Mouse (Mus musculus) layer of hippocampus, postnatal 25 days (tissue): ENCODE measurements around the gene Spef1. TPM values are rescaled to one million over a fixed set of nuclear protein-coding genes. Genes with fewer than 3 reads are reported as not detected.

Experiments used
- DNase-seq, 2 experiments: peaks; one replicate each; pipeline ENCODE4 v3.0.0; 2022; ENCODE audit warnings: mixed read lengths in 2 of 2, low spot score in 1 of 2; ENCODE audit errors: extremely low spot score in 1 of 2
- total RNA-seq, 2 experiments: library from RNA; stranded (reverse); gene quantifications; 2 replicates each; pipeline ENCODE4 v1.2.3; 2021

The Spef1 gene
- total RNA-seq, 2 experiments from 2014 or later, result 11.2 to 12.4 TPM

DNA sequence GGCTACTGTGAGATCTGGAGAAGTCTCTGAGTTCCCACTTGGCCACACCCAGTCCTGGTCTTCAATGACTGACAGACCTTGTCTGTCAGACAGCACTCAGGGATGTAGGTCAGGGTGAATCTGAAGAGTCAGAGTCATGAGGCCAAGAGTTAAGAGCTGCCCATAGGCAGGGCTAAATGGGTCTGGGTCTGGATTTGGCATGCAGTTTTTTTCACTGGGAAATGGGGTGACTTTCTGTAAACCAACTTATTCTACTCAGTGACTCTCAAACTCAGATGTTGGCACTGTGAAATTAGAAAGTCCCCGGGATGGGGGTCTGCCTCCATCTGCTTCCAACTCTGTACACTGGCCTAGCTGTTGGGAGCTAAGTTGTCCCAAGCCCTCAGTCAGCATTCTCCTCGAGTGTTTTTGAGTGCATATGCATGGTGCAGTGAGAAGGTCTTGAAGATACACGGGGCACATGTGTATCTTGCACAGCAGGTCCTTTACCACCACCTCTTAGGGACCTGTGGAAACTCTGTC, 58.4 kb downstream of the Spef1 start:
- DNase-seq, result no peak

DNA sequence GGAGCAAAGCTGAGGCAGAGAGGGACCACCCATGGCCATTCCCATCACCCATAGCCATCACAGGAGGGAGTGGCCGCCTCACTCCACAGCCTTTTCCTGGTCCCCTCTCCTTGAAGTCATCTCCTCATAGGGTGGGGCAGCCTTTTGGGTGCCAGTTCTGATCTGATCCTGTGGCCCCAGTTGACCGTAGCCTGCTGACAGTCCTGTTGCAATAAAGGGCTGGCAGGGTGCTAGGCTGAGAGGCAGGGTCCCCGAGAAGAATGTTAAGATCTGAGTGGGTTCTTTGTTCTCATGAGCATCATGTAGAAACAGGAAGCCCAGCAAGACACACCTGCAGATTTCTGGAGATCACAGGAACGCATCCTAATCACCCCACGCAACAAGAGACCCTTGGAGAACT, 58.9 kb downstream of the Spef1 start:
- no peak for DNase-seq

DNA sequence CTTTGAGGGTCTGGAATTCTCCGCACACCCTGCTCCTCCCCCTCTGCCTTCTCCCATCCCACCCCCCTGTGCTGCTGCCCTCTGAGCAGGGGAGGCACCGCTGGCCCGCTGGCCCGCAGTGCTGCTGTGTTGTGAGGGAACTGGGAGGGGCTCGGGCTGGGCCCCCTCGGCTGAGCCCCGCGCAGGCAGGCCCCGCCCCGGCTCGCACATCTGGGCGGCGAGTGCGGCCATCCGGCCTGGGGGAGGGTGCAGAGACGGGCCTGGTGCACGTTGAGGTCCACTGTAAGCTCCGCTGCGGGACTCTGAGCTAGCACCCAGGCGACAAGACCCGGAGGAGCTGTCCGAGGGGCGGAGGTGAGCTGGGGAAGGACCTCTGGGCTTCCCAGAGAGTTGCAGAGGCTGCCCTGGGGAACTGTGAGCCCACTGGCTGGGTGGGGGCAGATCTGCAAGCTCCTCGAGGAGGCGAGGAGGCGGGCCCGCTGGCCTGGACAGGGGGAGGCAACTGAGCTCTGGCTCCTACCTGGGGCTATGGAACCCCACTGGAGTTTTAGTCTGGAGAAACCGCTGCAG, 59.8 kb downstream of the Spef1 start, which contains the start of gene Hspa12b:
Gene Hspa12b (plus strand): TSS at position 120 of the 570 bp plus-strand sequence.
- DNase-seq, result no peak

DNA sequence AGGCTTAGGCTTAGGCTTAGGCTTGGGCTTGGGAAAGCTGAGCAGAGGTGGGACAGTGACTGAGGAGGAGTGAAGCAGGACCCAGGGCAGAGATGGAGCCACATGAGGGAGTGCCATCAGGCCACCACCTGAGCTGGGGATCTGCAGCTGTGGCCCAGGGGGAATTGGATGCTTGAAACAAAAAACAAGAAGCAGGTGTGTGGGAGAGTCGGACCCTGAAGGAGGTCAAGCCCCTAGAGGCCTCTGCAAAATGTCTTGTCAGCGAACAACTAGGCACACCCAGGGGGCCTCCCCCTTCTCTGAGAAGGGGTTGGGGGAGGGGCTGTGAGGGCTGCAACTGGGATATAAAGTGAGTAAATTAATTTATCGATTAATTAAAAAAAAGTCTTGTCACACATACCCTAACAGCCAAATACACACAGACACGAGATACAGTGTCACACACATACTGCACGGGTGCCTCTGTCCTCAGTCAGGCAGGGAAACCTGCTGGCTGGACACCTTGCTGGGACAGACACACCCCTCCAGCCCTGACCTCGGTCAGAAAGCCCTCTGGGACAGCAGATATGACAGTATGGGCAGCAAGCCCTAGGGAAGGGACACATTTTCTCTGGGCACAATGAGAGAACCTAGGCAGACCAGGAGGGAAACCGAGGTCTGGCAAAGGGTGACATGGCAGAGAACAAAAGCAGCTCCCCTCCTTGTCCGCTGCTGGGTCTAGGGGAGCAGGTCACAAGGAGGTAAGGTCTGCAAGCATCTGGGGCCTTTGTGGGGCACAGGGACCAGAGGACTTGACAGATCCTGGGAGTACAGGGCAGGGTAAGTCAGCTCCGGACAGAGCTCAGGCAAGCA, 60.9 kb downstream of the Spef1 start:
- DNase-seq, result no peak

DNA sequence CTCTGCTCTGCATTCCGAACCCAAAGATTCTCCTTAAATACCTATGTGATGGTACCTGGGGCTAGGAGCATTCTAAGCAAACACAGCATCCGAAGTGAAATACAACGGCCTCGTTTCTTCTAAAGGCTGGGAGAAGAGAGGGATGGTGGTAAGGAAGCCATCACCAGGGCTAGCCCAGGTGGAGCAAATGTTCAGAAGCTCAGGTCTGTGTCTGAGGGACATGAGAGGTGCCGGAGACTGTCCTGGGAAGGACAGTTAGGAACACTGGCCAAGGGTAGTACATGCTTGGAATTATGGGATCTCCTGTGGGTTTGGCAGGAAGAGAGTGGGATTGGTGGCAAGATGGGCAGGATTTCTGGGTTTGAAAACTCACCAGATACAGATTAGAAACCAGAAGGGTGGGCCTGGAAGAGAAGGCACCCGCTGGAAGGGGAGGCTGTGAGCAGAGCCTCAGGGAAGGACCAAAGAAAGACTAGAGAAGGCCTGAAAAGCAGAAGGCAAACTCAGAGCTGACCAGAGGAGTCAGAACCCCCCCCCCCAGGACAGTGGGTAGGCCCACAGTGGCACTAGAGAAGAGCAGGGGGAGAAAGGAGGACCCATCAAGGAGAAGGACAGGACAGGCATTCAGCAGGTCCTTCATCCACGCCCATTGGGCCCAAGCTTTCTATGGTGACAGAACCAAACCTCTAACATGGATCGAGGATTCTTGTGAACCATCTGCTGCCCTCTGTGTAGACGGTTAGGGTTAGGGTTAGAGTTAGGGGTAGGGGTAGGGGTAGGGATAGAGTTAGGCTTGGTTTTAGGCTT, 61.7 kb downstream of the Spef1 start:
- no peak for DNase-seq

DNA sequence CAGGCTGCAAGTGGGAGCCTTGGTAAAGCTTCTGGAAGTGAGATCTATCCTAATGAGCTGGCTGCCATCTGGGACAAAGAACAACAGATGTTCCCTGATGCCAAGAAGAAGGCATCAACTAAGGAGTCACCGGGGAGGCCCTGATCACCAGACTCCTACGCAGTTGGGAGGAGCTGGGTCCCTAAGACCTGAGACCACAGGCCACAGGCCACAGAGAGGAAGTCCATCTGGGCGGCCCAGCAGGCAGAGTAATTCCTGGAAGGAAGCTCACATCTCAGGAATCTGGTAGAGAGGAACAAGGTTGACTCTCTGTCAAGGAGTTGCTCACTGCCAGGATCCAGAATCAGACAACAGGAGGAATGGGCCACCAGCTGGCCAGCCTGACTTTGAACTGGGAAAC, 62.9 kb downstream of the Spef1 start:
- no peak for DNase-seq

Other genes starting within 250 kb of the Spef1 start
- gene Gfra4, start 144.2 kb downstream of the Spef1 start, total RNA-seq, result 10 to 100 TPM; 64.8 to 70.0 TPM
- gene Adam33, start 123.5 kb downstream of the Spef1 start, total RNA-seq, result 1 to 10 TPM in 1 of 2 experiments, under 1 TPM in 1; 0.94 to 1.1 TPM
- gene Siglec1, start 100.5 kb downstream of the Spef1 start, total RNA-seq, result under 1 TPM; 0.22 to 0.31 TPM
- gene Hspa12b, start 60.0 kb downstream of the Spef1 start, total RNA-seq, result 1 to 10 TPM; 6.5 to 8.6 TPM
- gene Gm11037, start 53.8 kb downstream of the Spef1 start, total RNA-seq, result not detected
- gene 1700037H04Rik, start 27.2 kb downstream of the Spef1 start, total RNA-seq, result 10 to 100 TPM; 55.5 to 66.7 TPM
- gene Cenpb, start 7.2 kb downstream of the Spef1 start, total RNA-seq, result 10 to 100 TPM; 84.8 to 92.4 TPM
- gene Cdc25b, start 333 bp downstream of the Spef1 start, total RNA-seq, result 10 to 100 TPM; 15.4 to 26.6 TPM
- 10 to 100 TPM; 23.8 to 27.3 TPM for gene Ap5s1, start 19.8 kb upstream of the Spef1 start, total RNA-seq
- 1 to 10 TPM; 6.8 to 7.8 TPM for gene Mavs, start 46.8 kb upstream of the Spef1 start, total RNA-seq
- 10 to 100 TPM; 55.7 to 63.8 TPM for gene Pank2, start 75.2 kb upstream of the Spef1 start, total RNA-seq
- 10 to 100 TPM; 28.2 to 30.5 TPM for gene Rnf24, start 165.6 kb upstream of the Spef1 start, total RNA-seq